Mouse (Mus musculus) limb, embryonic 12.5 days (tissue): ENCODE results near the gene Fpgs. TPM values are rescaled to one million over a fixed set of nuclear protein-coding genes. Genes with fewer than 3 reads are reported as not detected.

Source experiments
- ATAC-seq: fragments of 200-750 bp; cut with Nextera tagmentation; 2 replicates; pipeline ENCODE4 v1.8.0; 2017; ENCODE audit warnings: low read depth, moderate TSS enrichment; ENCODE audit not compliant: insufficient number of reproducible peaks, insufficient read depth, low FRiP score, low TSS enrichment
- H3K27ac ChIP-seq: fragments of 300-500 bp; sonication (generic); 2 replicates; pipeline ENCODE4 v1.5.1; 2016; ENCODE audit warnings: mild to moderate bottlenecking, moderate library complexity
- H3K27me3 ChIP-seq: fragments of 300-500 bp; sonication (generic); 2 replicates; pipeline ENCODE4 v1.6.1; 2016; ENCODE audit warnings: mild to moderate bottlenecking, moderate library complexity
- H3K36me3 ChIP-seq: fragments of 300-500 bp; sonication (generic); 2 replicates; pipeline ENCODE4 v1.6.1; 2016; ENCODE audit warnings: mild to moderate bottlenecking, moderate library complexity
- H3K4me1 ChIP-seq: fragments of 300-500 bp; sonication (generic); replicated peaks from 2 replicates; pipeline ENCODE4 v1.6.1; 2016
- H3K4me2 ChIP-seq: fragments of 300-500 bp; sonication (generic); 2 replicates; pipeline ENCODE4 v1.6.1; 2016; ENCODE audit warnings: mild to moderate bottlenecking, moderate library complexity
- H3K4me3 ChIP-seq: fragments of 300-500 bp; sonication (generic); replicated peaks from 2 replicates; pipeline ENCODE4 v1.5.1; 2016; ENCODE audit warnings: mild to moderate bottlenecking
- H3K9ac ChIP-seq: fragments of 300-500 bp; sonication (generic); replicated peaks from 2 replicates; pipeline ENCODE4 v1.6.1; 2016; ENCODE audit warnings: mild to moderate bottlenecking, moderate library complexity
- H3K9me3 ChIP-seq: fragments of 300-500 bp; sonication (generic); 2 replicates; pipeline ENCODE4 v1.6.1; 2016; ENCODE audit warnings: mild to moderate bottlenecking, moderate library complexity
- WGBS: fragments of 180-500 bp; shearing (Covaris S2); methylation state at CpG from one replicate; pipeline ENCODE4 v1.1.7; 2016; 5-methylcytosine and 5-hydroxymethylcytosine counted together
- polyA plus RNA-seq: library from polyadenylated mRNA; unstranded; fragments of >200 nt; fragmentation: Nextera tagmentation; extraction: Ambion mirVana; gene quantifications from 2 replicates; pipeline ENCODE4 v1.2.1, GENCODE M21; 2016

The Fpgs gene
- polyA plus RNA-seq, 1 experiment from 2014 or later = 31.0 TPM

- H3K4me3 ChIP-seq = no peak overlapping the region
- no peak for ATAC-seq
- WGBS = 62% methylated on average over 4 of the region's 4 CpGs
- no peak overlapping the region for H3K9ac ChIP-seq
- H3K4me1 ChIP-seq = peaks cover 33% of the 10 kb centered on the region
- no peaks in the 10 kb centered on the region for H3K9me3 ChIP-seq
- peaks cover 48% of the 10 kb centered on the region for H3K27me3 ChIP-seq
- no peak overlapping the region for H3K27ac ChIP-seq
- no peak overlapping the region for H3K4me2 ChIP-seq
- 0 out of 2 replicates have a peak, but pooled peaks cover 5% of the 10 kb centered on the region for H3K36me3 ChIP-seq
Measured at GRCm38 (mm10) chr2:32739311-32739710, 35.4 kb upstream of the Fpgs start.

GRCm38 (mm10) chr2:32737008-32737407 is 33.1 kb upstream of the Fpgs start:
- 0 out of 2 replicates have a peak, but pooled peaks cover 5% of the 10 kb centered on the region for H3K36me3 ChIP-seq
- no peaks in the 10 kb centered on the region for H3K9me3 ChIP-seq
- peaks cover 29% of the 10 kb centered on the region for H3K27me3 ChIP-seq
- H3K9ac ChIP-seq = no peak overlapping the region
- H3K27ac ChIP-seq = no peak overlapping the region
- H3K4me2 ChIP-seq = no peak overlapping the region
- 53% methylated on average over 6 of the region's 6 CpGs for whole genome bisulfite sequencing
- peaks cover 32% of the 10 kb centered on the region for H3K4me1 ChIP-seq
- no peak for ATAC-seq
- no peak overlapping the region for H3K4me3 ChIP-seq

DNA sequence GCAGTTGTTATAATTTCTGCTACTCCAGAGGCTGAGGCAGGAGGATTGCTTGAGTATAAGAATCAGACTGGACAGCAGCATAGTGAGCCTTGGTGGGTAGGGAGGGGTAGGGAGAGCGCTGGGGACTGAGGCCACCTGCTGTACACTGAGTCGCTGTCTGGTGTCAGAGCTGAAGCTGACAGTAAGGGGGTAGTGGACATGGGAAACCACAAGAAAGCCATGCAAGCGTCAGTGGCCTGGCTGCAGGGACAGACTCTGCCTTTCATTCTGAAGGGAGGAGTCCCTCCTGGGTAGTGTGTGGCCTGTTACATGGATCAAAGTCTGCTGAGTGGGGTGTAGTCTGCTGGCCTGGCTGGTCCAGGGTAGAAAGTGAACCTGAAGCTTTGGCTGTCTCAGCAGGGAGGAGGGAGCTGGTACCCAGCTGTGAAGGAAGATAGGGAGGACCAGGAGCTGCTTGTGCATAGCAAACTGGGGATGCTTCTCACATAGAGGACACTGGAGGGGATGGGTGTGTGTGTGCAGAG is 32.4 kb upstream of the Fpgs start:
- Histone ChIP-seq H3K27me3 (peaks cover 22% of the 10 kb centered on the region), H3K4me3 (no peak overlapping the region), H3K4me1 (peaks cover 32% of the 10 kb centered on the region), H3K9me3 (no peaks in the 10 kb centered on the region), H3K27ac (0 out of 2 replicates have a peak overlapping the region, but pooled peaks have one; percentile 23), H3K36me3 (0 out of 2 replicates have a peak, but pooled peaks cover 5% of the 10 kb centered on the region), H3K9ac (0 out of 2 replicates have a peak overlapping the region, but pooled peaks have one; percentile 18), H3K4me2 (no peak overlapping the region)
- no peak for ATAC-seq
- 53% methylated on average over 3 of the region's 3 CpGs for WGBS

DNA sequence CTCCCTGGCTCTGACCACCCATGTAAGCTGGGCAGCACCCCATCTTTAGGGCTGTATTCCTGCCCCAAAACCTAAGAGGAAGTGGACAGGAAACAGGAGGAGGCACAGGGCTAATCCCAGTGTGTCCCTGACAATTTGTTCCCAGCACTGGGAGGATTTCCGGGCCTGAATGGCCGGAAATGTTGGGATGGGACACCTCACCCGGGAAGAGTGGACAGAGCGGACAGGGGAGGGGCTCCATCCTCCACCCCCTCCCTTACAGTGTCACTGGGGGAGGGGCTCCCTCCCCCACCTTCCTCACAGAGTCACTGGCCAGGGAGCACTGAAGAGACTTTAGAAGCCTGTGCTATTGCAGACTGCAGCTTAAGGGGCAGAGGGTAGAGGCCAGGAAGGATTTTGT is 31.0 kb upstream of the Fpgs start:
- Histone ChIP-seq H3K4me1 (peaks cover 38% of the 10 kb centered on the region), H3K9me3 (no peaks in the 10 kb centered on the region), H3K27ac (peak overlapping the region; percentile 29; the same call in 1 of the 2 replicates), H3K27me3 (peaks cover 8% of the 10 kb centered on the region), H3K9ac (no peak overlapping the region), H3K4me3 (no peak overlapping the region), H3K4me2 (no peak overlapping the region), H3K36me3 (0 out of 2 replicates have a peak, but pooled peaks cover 5% of the 10 kb centered on the region)
- ATAC-seq = no peak
- WGBS = 60% methylated on average over 4 of the region's 4 CpGs

- no peak overlapping the region for H3K9ac ChIP-seq
- H3K9me3 ChIP-seq = no peaks in the 10 kb centered on the region
- WGBS = 39% methylated on average over 4 of the region's 4 CpGs
- H3K27ac ChIP-seq = peak overlapping the region; percentile 29; the same call in 1 of the 2 replicates
- ATAC-seq = no peak
- H3K4me2 ChIP-seq = no peak overlapping the region
- H3K36me3 ChIP-seq = 0 out of 2 replicates have a peak, but pooled peaks cover 5% of the 10 kb centered on the region
- H3K4me3 ChIP-seq = no peak overlapping the region
- H3K4me1 ChIP-seq = peaks cover 43% of the 10 kb centered on the region
- peaks cover 3% of the 10 kb centered on the region for H3K27me3 ChIP-seq
Measured at GRCm38 (mm10) chr2:32734480-32734879, 30.5 kb upstream of the Fpgs start.

- H3K27me3 ChIP-seq = no peaks in the 10 kb centered on the region
- no peak overlapping the region for H3K4me3 ChIP-seq
- peaks cover 55% of the 10 kb centered on the region for H3K4me1 ChIP-seq
- H3K9me3 ChIP-seq = no peaks in the 10 kb centered on the region
- H3K27ac ChIP-seq = no peak overlapping the region
- no peak overlapping the region for H3K9ac ChIP-seq
- H3K4me2 ChIP-seq = no peak overlapping the region
- H3K36me3 ChIP-seq = 0 out of 2 replicates have a peak, but pooled peaks cover 4% of the 10 kb centered on the region
- ATAC-seq = no peak
- 76% methylated on average over 6 of the region's 6 CpGs for WGBS
Measured at GRCm38 (mm10) chr2:32732695-32733094, 28.8 kb upstream of the Fpgs start.

DNA sequence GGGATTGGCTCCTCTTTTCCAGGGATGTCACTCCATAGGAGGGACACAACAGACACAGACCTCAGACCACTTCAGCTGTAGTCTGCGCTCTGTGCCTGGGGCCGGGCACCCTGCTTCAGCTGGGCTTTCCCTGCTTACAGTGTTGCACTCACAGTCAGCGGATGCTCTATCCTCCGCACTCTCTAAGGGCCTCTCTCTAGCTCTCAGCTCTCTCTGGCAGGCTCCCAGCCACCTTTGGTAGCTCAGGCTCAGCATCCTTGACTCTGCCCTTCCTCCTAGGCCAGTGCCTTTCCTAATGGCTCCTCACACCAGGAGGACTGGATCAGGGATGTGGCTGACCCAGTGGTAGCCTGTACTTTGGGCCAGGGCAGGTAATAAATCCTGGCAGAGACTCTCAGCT is 28.0 kb upstream of the Fpgs start:
- no peak overlapping the region for H3K4me3 ChIP-seq
- no peaks in the 10 kb centered on the region for H3K27me3 ChIP-seq
- no peaks in the 10 kb centered on the region for H3K36me3 ChIP-seq
- H3K9me3 ChIP-seq = no peaks in the 10 kb centered on the region
- H3K9ac ChIP-seq = no peak overlapping the region
- peaks cover 57% of the 10 kb centered on the region for H3K4me1 ChIP-seq
- peak overlapping the region; percentile 87 for H3K27ac ChIP-seq
- no peak for ATAC-seq
- H3K4me2 ChIP-seq = peak overlapping the region; percentile 13; the same call in 1 of the 2 replicates
- WGBS = 66% methylated on average over 4 of the region's 4 CpGs

DNA sequence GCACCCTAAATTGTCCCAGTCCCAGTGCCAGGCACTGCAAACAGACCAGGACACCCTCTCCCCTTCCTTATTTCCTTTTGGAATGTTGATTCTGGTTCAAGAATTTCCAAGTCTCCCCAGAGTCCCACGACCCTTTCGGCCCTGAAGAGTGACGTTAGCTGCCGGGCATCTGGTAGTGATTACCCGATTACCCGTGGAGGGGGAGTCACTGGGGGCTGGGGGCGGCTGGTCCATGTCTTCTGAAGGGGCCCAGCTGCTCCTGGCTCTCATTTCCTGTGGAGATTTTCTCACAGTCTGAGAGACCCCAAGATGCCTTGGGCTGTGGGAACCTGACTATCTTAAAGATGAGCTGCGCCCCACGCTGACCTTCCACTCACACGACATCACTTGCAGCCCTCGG is 26.9 kb upstream of the Fpgs start:
- Histone ChIP-seq H3K27me3 (no peaks in the 10 kb centered on the region), H3K4me2 (peak overlapping the region; percentile 41), H3K9ac (no peak overlapping the region; the same call in 1 of the 2 replicates), H3K4me3 (0 out of 2 replicates have a peak overlapping the region, but pooled peaks have one; percentile 3), H3K9me3 (no peaks in the 10 kb centered on the region), H3K36me3 (no peaks in the 10 kb centered on the region), H3K4me1 (peaks cover 54% of the 10 kb centered on the region), H3K27ac (peak overlapping the region; percentile 87)
- 7% methylated on average over 11 of the region's 11 CpGs for WGBS
- no peak for ATAC-seq

DNA sequence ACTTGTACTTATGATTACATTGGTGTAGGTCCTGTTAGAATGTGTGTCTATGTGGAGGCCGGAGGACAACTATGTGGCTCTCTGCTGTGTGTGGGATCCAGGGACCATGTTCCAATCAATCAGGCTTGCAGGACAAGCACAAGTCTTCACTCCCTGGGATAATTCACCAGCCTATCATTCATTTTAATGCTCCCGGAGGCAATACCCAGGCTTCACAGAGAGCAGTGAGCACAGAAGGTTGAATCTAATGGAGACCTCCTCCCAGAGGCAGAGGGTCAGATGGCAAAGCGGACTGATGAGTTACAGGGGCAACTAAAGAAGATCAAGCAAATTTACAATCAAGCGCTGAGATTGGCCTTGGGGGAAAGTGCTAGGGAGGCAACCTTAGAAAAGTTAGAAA is 25.6 kb upstream of the Fpgs start:
- ATAC-seq = no peak
- Histone ChIP-seq H3K36me3 (no peaks in the 10 kb centered on the region), H3K9me3 (no peaks in the 10 kb centered on the region), H3K27me3 (no peaks in the 10 kb centered on the region), H3K4me3 (no peak overlapping the region), H3K9ac (no peak overlapping the region), H3K27ac (peak overlapping the region; percentile 87), H3K4me1 (peaks cover 47% of the 10 kb centered on the region), H3K4me2 (peak overlapping the region; percentile 41; the same call in 1 of the 2 replicates)
- 53% methylated on average over 4 of the region's 4 CpGs for WGBS

DNA sequence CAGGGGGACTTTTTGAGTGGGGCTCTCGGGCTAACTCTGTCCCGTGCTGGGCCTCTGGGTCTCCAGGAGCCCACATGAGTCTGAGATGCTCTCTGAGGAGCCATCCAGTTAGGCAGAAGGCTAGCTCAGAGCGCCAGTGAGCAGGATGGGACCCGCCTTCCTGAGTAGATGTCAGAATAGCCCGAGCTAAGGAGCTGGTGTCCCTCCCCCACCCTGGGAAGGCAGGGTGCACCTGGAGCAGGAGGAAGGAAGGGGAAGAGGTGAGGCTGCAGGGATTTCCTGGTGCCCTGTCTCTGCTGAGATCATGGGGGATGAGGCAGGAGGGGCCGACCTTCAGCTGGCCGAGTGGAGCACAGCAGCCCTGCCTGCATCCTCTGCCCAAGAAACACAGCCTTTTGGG is 24.5 kb upstream of the Fpgs start:
- WGBS = 53% methylated on average over 7 of the region's 7 CpGs
- peaks cover 44% of the 10 kb centered on the region for H3K4me1 ChIP-seq
- H3K27ac ChIP-seq = peak overlapping the region; percentile 87; the same call in 1 of the 2 replicates
- H3K4me3 ChIP-seq = peak overlapping the region; percentile 39
- H3K27me3 ChIP-seq = no peaks in the 10 kb centered on the region
- no peaks in the 10 kb centered on the region for H3K9me3 ChIP-seq
- H3K36me3 ChIP-seq = no peaks in the 10 kb centered on the region
- H3K9ac ChIP-seq = peak overlapping the region; percentile 24; the same call in 1 of the 2 replicates
- no peak for ATAC-seq
- H3K4me2 ChIP-seq = peak overlapping the region; percentile 62

- no peaks in the 10 kb centered on the region for H3K36me3 ChIP-seq
- no peaks in the 10 kb centered on the region for H3K27me3 ChIP-seq
- ATAC-seq = peak; percentile 94
- H3K4me3 ChIP-seq = peak overlapping the region; percentile 39
- H3K4me2 ChIP-seq = peak overlapping the region; percentile 62
- H3K27ac ChIP-seq = peak overlapping the region; percentile 53; the same call in 1 of the 2 replicates
- H3K4me1 ChIP-seq = peaks cover 44% of the 10 kb centered on the region
- H3K9me3 ChIP-seq = no peaks in the 10 kb centered on the region
- WGBS = 0% methylated on average over 16 of the region's 16 CpGs
- peak overlapping the region; percentile 40; the same call in 1 of the 2 replicates for H3K9ac ChIP-seq
Measured at GRCm38 (mm10) chr2:32727435-32727834, 23.5 kb upstream of the Fpgs start.
